Mouse (Mus musculus) left cerebral cortex, postnatal 36 days (tissue): ENCODE measurements around the gene Tmem253. TPM values are rescaled to one million over a fixed set of nuclear protein-coding genes. Genes with fewer than 3 reads are reported as not detected.
"Not testable (repeated sequence)": the region's sequence is repeated elsewhere in the genome, so short reads cannot be mapped to it uniquely, and the experiment has no call there.

Experiments
- DNase-seq, 2 experiments: peaks; one replicate each; pipeline ENCODE4 v3.0.0; 2021 to 2022; ENCODE audit warnings: low spot score in 2 of 2, mixed read lengths in 1 of 2
- intact Hi-C: fragments of 180-260 bp; cut with DNase I; formaldehyde crosslinking; loops from one replicate; pipeline ENCODE4 v1.15.1; 2025
- total RNA-seq, 2 experiments: library from RNA; stranded (reverse); gene quantifications; 2 replicates each; pipeline ENCODE4 v1.2.3; 2021

Gene Tmem253
- total RNA-seq, 2 experiments from 2014 or later: 0.72 TPM; not detected in 1

DNA sequence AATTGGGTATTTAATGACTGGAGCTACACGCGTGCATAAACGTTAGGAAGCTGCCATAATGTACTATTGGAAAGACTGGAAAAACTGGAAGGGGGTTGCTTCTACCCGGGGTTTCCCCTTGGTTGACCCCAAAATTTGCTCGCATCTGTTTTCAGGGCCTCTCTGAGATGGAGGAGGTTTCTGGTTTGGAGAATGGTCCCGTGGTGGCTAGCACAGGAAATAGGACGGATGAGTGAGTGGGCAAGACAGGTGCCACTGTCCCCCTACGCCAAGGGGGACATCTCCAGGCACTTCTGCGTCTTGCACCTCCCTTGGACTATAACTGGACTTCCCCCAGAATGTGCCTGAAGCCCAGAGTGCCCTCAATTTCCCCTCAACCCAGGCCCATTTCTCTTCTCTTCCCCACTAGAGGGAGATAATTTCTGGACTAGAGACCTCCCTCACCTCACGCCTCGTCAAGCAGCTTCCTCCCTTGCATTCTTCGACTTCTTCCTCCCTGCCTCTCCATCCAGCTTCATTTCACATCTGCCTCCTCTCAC is 3.7 kb downstream of the Tmem253 start:
- intact Hi-C loops: no loop called here
- DNase-seq: no peak

DNA sequence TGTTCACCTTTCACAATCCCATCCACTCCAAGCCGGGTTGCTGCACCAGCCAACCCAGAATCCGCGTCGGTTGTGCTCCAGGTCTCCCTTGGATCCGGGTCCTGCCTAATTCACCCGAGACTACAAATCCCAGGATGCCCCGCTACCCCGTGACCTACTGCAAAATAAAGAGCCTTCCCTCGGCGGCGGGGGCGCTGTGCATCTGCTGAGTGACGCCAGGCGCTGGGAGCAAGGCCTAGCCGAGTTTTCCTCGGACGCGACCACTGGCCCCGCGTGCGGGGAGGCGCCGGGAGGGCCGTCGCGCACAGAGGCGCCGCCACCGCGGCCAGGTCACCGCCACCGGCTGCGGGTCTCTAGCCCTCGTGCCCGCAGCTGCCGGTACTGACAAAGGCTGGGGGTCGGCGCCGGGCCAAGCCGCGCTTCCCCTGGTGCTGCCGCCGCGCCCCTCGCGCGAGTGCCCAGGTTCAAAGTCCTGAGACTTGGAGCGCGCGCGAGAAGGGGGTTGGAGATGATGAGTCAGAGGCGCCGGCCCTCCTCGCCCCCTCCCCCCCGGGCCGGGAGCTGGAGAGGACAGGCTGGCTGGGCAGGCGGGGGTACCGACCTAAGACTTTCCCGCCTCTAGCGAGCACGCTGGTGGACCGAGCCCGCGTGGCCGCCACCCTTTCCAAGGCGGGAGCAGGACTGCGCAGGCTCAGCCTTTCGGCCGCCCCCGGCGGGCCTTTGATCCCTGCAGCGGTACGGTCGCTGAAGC is 4.3 kb downstream of the Tmem253 start:
- intact Hi-C loops: loop anchor here (5.0 kb wide), 2 partner anchors 87 to 117 kb away; no protein-coding TSS in a partner anchor
- peak; percentile 98 to 99 for DNase-seq

DNA sequence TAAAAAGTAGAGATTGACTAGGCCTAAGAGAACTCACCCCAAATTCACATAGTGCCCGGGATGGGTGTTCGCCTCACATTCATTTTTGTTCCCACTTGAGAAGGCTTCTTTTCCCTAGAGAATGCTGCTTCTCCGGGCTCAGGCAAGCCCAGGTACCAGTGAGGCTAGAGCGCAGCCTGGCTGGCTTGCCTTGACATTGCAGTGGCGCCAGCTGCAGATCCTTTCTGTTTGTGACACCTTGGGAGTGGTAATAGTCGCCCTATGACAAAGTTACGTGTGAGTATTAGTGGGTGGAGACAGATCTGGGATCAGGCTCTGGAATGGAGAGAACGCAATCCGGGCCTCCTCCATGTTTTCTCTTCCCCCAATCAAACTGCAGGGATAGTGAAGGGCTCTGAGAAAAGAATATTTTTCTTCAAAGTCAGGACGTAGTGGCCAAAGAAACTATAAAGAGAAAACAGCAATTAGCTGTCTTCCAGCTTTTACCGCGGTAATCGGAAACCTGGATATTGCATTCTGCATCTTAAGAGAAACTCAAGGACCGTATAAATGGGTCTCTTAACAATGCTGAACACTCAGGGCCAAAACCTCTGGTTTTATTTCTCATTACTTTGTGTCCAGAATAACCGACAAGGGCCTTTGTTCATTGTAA is 5.2 kb downstream of the Tmem253 start, which contains the start of gene Zfp219:
Zfp219 (minus strand) TSS at position 248 of the 652 bp plus-strand sequence.
- intact Hi-C loops: loop anchor here (5.0 kb wide), 2 partner anchors 88 to 118 kb away; no protein-coding TSS in a partner anchor
- peak; percentile 68 to 69 for DNase-seq

DNA sequence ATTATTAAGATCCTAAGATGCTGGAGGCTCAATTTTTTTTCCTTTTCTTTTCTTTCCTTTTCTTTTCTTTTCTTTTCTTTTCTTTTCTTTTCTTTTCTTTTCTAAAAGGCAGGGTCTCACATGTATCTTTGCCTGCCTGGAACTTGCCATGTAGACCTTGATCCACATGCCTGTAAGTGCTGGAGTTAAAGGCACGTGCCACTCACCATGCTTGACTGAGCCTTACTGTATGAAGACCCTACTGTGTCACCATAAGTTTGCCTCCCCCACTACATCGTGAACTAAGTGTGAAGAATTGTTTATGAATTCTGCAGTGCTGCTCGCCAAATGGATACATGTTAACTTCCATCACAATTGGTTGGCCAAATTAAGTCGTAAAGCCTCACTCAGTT is 5.7 kb downstream of the Tmem253 start:
- intact Hi-C loops: loop anchor here (5.0 kb wide), 2 partner anchors 89 to 119 kb away; no protein-coding TSS in a partner anchor
- no peak for DNase-seq

DNA sequence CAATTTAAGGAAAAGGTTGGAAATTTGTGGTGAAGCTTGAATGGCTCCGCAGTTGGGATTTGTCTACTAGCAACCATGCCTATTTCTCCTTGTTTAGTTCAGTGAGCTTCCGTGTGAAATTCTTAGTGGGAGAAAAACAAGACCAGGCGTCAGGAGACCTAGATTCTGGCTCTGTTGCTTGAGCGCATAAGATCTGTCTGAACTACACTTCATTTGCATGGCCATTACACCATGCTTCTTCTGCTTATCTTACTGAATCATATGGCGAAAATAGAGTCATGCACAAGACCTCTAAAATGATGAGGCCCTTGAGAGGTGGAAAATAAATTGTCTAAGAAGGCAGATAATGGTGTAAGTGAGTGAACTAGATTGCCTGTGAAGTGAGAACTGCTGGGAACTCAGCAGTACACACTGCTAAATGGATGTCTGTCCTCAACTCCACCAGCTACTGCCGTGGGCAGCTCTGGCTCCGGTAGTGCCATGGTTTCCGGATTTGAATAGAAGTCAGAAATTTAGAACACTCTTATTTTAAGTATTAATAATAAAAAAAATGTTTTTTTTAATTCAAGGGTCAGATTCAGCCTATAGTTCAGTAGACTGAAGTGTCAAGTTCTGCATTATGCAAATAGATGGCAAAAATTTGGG is 6.2 kb downstream of the Tmem253 start:
- intact Hi-C loops: loop anchor here (5.0 kb wide), 2 partner anchors 89 to 119 kb away; no protein-coding TSS in a partner anchor
- no peak for DNase-seq

DNA sequence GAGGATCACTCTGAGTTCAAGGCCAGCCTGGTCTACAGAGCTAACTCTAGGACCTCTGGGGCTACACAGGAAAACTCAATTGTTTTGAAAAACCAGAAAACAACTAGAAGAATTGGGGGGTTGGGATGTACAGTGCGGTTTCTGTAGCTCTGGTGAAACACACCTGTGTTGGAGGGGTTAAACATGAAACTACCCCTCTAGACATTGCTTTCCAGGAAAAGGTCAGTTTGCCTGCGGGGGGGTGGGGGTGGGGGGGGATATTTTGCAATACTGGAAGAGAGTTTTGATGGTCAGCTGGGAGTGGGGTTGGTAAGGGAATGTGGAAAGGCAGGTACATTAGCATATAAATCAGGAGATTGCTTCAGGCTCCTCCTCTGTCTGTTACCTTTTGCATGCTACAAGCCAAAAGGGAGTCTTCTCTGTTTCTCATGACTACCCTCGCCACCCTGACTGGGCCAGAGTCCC is 6.8 kb downstream of the Tmem253 start:
- intact Hi-C loops: loop anchor here (5.0 kb wide), 2 partner anchors 90 to 120 kb away; no protein-coding TSS in a partner anchor
- DNase-seq: no peak

DNA sequence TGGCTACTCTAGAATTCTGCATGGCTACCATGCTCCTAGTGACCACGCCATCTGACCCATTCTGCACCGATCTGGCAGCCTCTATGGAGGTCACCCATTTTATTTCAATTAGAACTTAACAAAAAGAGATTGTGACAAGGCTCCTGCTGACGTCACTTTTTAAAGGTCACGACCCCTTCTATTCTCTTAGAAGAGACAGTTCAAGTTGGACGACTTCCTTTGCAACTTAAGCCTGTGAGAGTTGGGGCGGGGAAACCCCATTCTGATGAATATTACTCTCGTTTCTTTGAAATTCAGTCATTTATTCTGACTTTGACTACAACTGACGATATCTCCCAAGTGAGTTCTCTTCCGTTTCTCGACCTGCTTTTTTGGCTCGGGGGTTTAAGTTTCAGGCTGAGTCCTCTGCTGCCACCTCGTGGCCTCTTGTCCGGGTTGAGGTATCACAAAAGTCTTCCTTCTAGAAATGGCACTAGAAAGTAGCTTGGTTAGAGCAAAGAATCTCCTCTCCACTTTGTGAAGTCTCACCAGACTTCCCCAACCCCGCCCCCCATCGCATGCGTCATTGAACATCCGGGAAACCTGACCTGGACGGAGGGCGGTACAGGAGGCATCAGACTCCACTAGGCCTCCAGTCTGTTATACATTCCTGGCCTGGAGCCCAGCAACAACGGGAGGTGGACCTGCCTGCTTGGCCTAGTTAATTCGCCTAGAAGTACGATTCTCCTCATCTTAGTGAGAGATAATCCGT is 7.4 kb downstream of the Tmem253 start:
- DNase-seq: peak; percentile 75 to 79
- intact Hi-C loops: loop anchor here (5.0 kb wide), 2 partner anchors 91 to 121 kb away; no protein-coding TSS in a partner anchor

DNA sequence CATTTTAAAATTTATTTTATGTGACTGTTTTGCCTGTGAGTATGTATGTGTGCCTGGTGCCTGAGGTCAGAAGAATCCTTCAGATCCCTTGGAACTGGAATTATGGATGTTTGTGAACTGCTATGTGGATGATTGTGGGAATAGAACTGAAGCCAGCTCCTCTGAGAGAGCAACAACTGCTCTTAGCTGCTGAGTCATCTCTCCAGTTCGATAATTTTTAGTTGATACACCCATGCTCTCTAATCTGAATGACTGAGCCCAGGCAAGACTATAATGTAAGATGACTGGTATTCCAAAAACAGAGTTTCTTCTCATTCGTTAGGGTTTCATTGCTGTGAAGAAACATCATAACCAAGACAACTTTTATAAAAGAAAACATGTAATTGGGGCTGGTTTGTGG is 8.7 kb downstream of the Tmem253 start:
- DNase-seq: no peak
- intact Hi-C loops: loop anchor here (5.0 kb wide), 2 partner anchors 92 to 122 kb away; no protein-coding TSS in a partner anchor

DNA sequence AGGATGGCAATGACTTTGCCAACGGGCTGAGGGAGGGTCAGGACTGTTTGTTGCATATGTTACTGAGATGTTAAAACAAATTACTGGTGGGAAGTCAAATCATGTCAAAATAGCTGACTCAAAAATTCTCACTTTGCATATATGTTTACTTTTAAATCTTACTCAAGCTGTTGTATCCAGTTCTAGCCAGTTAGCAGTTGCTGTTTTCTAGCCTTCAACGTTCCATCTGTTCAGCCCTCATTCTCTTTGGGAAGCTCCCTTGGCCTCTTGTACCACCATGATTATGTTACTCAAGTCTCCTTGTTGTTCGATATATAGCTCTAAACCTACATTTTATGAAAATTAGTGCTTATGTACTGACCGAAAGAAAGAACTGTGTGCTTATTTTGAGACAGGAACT is 10.9 kb downstream of the Tmem253 start:
- intact Hi-C loops: no loop called here

DNA sequence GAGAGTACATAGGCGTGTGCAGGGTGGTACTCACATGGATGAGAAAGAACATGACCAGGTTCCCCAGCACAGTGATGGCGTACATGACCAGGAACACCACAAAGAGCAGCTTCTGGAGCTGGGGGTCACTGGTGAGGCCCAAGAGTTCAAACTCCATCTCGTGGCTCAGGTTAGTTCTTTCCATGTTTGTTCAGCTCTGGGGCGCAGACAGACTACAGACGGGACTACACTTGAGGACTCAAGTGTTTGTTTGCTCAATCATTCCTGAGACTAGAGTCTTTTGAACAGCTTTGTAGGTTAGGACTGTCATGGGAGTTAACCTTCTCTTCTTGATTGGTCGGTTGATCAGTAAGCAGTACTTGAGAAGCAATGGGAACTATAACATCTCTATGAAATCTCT is 20.5 kb downstream of the Tmem253 start:
- no peak for DNase-seq
- intact Hi-C loops: no loop called here

More for the DNA sequence above, 10.9 kb downstream of the Tmem253 start:
- no peak for DNase-seq

DNA sequence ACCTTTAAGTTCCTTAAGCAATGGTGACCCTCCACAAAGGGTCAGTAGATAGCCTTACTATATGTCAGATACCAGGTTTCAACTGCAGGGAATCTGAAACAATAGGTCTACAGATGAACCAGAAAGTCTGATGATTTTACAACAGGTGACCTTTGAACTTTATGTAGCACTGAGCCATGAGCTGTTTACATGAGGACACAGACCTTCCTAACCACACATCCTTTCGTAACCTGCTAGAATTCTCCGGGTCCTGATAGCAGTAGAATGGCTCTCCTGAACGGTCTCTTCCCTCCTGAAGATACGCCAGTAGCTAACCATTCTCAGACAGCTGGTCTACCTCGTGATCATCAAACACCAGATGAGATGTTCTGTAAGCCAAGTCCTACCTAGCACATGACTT is 23.9 kb downstream of the Tmem253 start:
- intact Hi-C loops: no loop called here
- no peak for DNase-seq

DNA sequence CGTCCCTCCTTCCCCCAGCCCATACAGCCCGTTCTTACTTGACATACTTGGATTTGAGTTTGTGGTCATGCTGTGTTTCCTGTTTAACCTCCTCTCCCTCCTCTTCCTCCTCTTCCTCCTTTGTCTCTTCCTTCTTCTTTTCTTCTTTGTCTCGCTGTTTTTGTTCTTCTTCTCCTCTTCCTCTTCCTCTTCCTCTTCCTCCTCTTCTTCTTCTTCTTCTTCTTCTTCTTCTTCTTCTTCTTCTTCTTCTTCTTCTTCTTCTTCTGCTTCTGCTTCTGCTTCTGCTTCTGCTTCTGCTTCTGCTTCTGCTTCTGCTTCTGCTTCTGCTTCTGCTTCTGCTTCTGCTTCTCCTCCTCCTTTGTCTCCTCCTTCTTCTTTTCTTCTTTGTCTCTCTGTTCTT is 26.9 kb downstream of the Tmem253 start, which contains the start of gene Olfr221:
Olfr221 (minus strand) TSS at position 101 of the 400 bp plus-strand sequence.
- intact Hi-C loops, DNase-seq: not testable (repeated sequence)

DNA sequence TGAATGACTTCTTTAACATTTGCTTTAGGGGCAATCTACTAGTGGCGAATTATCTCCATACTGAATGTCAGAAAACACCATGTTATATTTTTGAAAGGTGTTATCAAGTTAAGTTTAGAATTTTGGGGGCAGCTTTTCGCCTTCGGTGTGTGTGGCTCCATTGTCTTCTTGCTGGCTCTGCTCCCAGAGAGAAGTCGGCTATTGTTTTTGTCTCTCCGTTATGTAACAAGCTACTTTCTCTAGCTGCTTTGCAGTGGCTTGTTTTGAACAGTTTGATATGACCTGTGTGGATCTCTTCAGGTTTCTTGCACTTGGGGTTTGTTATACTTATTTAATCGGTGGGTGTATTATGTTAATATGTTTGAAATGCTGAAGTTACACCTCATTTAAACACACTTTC is 28.0 kb downstream of the Tmem253 start:
- no peak for DNase-seq
- intact Hi-C loops: no loop called here

DNA sequence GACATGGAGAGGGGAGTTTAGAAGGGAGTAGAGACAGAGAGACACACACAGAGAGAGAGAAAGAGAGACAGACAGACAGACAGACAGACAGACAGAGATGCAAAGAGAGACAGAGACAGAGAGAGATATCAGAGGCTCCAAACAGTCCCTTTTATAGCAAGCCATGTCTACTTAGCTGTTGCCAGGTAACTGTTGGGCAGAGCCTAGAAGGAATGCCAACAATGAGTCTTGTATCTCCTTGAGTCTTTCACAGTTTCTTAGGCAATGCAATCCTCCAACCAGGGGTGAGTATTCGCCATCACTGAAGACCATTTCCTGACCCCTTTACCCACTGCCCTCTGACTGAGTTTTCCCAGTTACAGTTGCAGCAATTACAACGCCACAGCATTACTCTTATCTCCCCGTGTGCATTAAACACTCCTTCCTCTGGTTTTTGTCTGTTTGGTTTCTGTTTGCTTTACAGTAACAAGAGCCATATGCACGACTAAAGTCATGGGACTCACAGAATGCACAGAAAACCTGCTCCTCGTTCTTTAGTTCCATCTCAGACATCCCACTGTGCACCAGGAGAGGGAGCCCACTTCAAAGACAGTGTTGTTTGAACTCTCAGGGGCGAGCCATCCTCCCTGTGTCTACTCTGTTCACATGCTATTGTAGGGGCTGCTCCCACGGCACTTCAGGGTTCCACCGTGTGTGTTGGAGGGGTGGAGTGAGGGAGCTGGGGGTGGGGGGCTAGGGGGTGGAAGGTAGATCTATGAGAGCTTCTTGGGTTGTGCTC is 29.6 kb downstream of the Tmem253 start:
- no peak for DNase-seq
- intact Hi-C loops: no loop called here

DNA sequence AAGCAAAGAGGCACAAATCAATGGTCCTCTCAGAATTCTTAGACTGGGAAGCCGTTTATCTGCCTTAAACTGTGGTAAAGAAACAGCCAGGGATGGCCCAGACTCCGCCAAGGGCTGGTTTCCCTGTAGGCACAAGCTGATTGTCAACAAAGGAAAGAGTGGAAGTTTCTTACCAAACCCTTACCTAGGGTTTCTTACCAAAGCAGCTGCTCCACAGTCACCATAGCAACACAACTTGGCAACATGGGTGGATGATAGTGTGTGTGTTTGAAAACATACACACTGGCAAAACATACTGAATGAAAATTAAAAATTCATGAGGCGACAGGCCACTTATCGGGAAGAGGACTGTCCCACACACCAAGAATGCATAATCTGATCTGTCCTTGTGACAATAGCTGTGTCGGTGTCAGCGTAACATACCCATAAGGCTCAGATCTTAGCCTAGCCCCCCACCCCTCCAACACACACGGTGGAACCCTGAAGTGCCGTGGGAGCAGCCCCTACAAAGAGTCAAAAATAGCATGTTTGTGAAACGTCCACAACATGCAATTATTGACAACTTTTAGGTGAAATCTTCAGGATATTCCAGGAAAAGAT is 30.6 kb downstream of the Tmem253 start:
- no peak for DNase-seq
- intact Hi-C loops: no loop called here

DNA sequence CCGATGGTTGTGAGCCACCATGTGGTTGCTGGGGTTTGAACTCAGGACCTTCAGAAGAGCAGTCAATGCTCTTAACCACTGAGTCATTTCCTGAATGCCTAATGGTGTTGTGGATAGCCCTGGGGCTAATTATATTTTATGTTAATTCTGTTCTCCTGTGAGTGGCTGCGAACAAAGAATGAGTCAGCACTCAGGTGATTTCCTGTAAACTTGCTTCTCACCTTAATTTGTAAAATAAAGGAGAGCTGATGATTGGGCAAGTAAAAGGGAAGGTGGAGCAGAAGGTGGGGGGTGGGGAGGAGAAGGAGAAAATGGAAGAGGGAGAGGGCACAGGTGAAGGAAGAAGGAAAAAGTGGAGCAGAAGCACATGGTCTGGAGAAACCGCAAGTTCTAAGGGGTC is 37.3 kb downstream of the Tmem253 start:
- intact Hi-C loops, DNase-seq: not testable (repeated sequence)

DNA sequence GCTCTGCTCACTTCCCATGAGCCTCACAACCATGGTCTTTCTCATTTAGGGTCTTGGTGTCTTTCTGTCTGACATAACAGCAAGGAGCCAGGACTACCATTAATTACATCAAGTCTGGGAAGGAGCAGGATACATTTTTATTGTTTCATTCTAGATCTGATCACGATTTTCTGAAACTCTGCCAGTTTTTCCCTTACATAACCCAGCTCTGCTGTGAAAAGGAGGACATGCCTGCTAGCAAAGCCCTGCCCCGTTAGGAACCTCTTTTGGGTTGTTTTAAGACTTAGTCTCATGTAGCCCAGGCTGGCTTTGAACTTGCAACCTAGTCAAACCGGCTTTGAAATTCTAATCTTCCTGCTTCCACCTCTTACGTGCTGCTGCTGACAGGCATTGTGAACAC is 44.5 kb downstream of the Tmem253 start:
- intact Hi-C loops: no loop called here
- DNase-seq: no peak

DNA sequence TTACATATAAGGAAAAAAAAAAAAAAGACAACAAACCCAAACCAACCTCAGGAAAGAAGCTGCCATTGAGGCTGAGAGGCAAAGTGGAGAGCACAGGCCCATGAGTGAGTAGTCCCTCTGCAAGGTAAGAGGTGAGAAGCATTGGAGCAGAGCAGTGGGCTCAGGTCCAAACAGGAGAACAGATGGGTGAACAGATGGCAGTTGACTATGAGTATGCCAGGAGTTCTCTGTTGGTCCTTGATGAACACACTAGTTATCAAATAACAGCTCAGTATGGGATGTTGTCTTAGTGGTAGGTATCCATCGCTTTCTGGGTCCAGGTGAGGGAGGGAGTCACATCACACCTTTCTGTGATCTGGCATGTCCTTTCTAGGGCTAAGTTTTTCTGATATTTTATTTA is 45.3 kb downstream of the Tmem253 start:
- intact Hi-C loops: no loop called here

More for the DNA sequence above, 45.3 kb downstream of the Tmem253 start:
- no peak for DNase-seq
